Mouse (Mus musculus): ENCODE measurements around the gene Gm21972. TPM values are rescaled to one million over a fixed set of nuclear protein-coding genes. Genes with fewer than 3 reads are reported as not detected.

The Gm21972 gene
- polyA plus RNA-seq (2014; fragmentation: Illumina TruSeq; extraction: RNeasy Lipid Tissue Mini Kit (QIAGEN cat#74804); ENCODE audit: low read depth, low replicate concordance): not detected

DNA sequence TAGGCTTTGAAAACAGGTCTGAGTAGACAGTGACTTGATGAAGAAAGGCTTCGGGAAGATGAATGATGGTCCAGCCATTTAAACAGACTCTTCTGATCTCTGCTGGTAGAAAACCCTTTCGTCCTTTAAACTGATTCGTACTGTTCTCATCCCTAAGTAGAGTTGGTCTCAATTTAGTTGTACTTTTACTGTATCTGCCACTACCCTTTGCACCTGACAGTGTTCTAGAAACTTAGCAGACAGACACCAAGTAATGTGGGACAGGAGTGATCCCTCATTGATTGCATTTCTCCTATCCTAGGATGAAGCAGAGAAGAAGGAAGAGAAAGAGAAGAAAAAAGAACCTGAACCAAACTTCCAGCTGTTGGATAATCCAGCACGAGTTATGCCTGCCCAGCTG is at the start of gene Gm21972:
Gene Gm21972, plus strand, starts transcription at position 301 of the 400 bp plus-strand sequence.

DNA sequence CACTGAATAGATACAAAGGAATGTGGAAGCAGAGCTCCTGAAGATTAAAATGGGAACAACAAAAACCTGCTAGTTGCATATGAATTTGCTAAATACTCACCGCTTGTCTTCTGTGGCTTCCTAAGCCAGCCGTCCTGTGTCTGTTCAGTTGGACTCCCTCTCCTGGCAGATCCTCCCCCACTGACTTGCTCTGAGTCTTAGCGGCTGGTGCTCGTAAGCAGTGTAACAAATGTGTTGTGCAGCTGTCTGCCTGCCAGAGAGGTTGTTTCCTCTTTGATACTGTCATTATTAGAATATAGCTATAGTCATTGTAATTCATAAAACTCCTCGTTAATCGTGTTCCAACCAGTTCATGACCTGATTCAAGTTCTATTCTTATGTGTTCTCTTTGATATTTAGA is 21.7 kb upstream of the Gm21972 start, which contains the start of gene Htr2b:
Gene Htr2b, minus strand, starts transcription at position 192 of the 400 bp plus-strand sequence.

DNA sequence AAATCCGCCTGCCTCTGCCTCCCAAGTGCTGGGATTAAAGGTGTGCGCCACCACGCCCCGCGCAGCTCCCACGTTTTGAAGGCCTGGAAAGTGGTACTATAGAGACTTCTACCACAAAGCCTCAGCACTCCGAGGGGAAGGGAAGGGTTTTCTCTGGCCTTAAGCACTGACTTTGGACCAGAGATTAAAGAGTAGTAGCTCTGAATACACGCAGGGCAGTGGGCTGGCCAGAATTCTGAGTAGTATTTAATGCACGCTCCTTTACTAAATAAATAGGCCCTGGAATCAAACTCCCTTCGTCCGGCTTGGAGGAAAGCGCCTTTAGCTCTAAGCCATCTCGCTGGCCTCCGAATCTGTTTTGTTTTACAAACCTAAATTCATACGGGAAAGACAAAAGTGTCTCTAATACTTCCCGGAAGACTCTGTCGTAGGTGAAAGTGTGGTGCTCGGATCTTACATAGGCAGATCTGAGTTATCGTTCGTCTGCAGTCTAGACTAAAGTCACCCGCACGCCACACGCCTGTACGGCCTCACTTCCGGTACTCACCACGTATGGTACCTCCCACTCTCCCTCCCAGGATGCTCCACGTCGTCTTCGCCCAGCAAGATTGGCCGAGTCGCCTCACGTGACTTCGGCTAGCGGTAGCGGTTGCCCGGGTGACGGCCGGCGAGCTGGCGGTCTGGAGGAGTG is 20.8 kb downstream of the Gm21972 start, which contains the start of gene Armc9:
Gene Armc9, plus strand, starts transcription at position 648 of the 691 bp plus-strand sequence.

Other genes starting within 250 kb of the Gm21972 start
- gene Itm2c, start 239.4 kb upstream of the Gm21972 start, polyA plus RNA-seq (2014; fragmentation: Illumina TruSeq; extraction: RNeasy Lipid Tissue Mini Kit (QIAGEN cat#74804); ENCODE audit: low read depth, low replicate concordance): 2.3 TPM
- not detected for gene 4933407L21Rik, start 205.2 kb upstream of the Gm21972 start, polyA plus RNA-seq (2014; fragmentation: Illumina TruSeq; extraction: RNeasy Lipid Tissue Mini Kit (QIAGEN cat#74804); ENCODE audit: low read depth, low replicate concordance)
- gene Gpr55, start 172.6 kb upstream of the Gm21972 start, polyA plus RNA-seq (2014; fragmentation: Illumina TruSeq; extraction: RNeasy Lipid Tissue Mini Kit (QIAGEN cat#74804); ENCODE audit: low read depth, low replicate concordance): not detected
- not detected for gene Spata3, start 116.8 kb upstream of the Gm21972 start, polyA plus RNA-seq (2014; fragmentation: Illumina TruSeq; extraction: RNeasy Lipid Tissue Mini Kit (QIAGEN cat#74804); ENCODE audit: low read depth, low replicate concordance)
- 0.12 TPM for gene 2810459M11Rik, start 87.8 kb upstream of the Gm21972 start, polyA plus RNA-seq (2014; fragmentation: Illumina TruSeq; extraction: RNeasy Lipid Tissue Mini Kit (QIAGEN cat#74804); ENCODE audit: low read depth, low replicate concordance)
- 145 TPM for gene Psmd1, start 69.2 kb upstream of the Gm21972 start, polyA plus RNA-seq (2014; fragmentation: Illumina TruSeq; extraction: RNeasy Lipid Tissue Mini Kit (QIAGEN cat#74804); ENCODE audit: low read depth, low replicate concordance)
- 0.81 TPM for gene Htr2b, start 21.7 kb upstream of the Gm21972 start, polyA plus RNA-seq (2014; fragmentation: Illumina TruSeq; extraction: RNeasy Lipid Tissue Mini Kit (QIAGEN cat#74804); ENCODE audit: low read depth, low replicate concordance)
- 8.1 TPM for gene Armc9, start 21.1 kb downstream of the Gm21972 start, polyA plus RNA-seq (2014; fragmentation: Illumina TruSeq; extraction: RNeasy Lipid Tissue Mini Kit (QIAGEN cat#74804); ENCODE audit: low read depth, low replicate concordance)
- gene B3gnt7, start 169.2 kb downstream of the Gm21972 start, polyA plus RNA-seq (2014; fragmentation: Illumina TruSeq; extraction: RNeasy Lipid Tissue Mini Kit (QIAGEN cat#74804); ENCODE audit: low read depth, low replicate concordance): 0.93 TPM
- gene Ncl, start 225.8 kb downstream of the Gm21972 start, polyA plus RNA-seq (2014; fragmentation: Illumina TruSeq; extraction: RNeasy Lipid Tissue Mini Kit (QIAGEN cat#74804); ENCODE audit: low read depth, low replicate concordance): 323 TPM